Mouse (Mus musculus): ENCODE data around the gene Siah3. TPM values are rescaled to one million over a fixed set of nuclear protein-coding genes. Genes with fewer than 3 reads are reported as not detected.

The Siah3 gene
- polyA plus RNA-seq, 1 experiment from 2014 or later: 0.08 TPM

DNA sequence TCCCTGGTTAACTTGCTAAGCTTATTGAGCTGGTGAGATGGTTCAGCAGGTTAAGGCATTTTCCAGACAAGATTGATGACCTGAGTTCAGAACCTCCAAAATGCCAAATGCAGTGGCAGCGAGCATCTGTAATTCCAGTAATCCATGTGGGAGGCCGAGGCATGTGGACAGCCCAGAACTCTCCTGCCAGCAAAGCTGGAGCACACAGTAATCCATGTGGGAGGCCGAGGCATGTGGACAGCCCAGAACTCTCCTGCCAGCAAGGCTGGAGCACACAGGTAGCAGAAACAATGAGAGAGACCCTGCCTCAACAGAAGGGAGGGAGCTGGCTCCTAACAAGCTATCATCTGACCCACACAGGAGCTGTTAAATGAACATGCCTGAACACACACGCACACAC lies 13.2 kb downstream of the Siah3 start:
- Histone ChIP-seq H3K27me3 (no peaks in the 10 kb centered on the region), H3K4me2 (no peak overlapping the region), H3K36me3 (no peaks in the 10 kb centered on the region), H3K27ac (no peak overlapping the region), H3K9me3 (no peaks in the 10 kb centered on the region), H3K4me1 (replicated peaks) (no peaks in the 10 kb centered on the region), H3K4me3 (replicated peaks) (no peak overlapping the region), H3K9ac (replicated peaks) (no peak overlapping the region)
- no peak for ATAC-seq (ENCODE audit: insufficient number of reproducible peaks, insufficient read depth, low FRiP score, low TSS enrichment, low read depth)
- 71% methylated on average over 4 of the region's 4 CpGs for WGBS

DNA sequence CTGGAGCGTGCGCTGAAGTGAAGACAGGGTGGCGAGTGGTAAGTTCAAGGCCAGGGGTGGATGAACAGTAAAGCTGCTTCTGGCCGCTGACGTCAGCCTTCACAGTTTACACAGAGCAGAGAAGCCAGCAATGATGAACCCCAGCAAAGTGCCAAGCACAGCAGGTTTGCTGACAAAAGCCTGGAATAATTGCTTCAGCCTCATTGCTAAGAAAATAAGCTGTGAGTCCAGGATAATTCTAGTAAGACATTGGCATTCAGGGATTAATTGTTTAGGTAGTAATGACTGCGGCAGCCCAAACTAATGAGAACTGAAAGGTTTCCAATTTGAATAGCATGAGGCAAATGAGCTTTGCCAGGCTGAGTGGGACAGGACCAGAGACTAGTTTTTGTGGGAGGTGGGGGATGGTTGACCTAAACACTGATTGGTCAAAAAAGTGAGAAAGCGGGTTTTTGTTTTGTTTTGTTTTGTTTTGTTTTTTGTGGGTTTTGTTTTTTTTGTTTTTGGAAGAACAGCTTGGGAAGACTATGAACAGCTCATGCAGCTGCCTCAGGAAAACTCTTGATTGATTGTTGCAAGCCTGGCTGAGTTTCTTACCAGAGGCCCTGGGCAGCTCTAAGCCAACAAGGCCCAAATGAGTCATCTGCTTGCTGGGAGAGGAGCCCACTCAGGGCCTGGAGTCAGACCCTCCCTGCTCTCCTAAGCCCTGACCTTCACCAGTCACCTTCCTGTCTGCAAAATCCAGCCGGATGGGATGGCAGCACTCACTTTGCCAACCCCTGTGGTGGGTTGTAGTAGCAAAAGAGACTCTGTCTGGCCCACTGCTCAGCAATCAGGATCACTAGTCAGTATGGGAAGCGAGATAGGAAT lies 17.5 kb downstream of the Siah3 start:
- H3K9ac ChIP-seq (replicated peaks): no peak overlapping the region
- H3K27me3 ChIP-seq: no peaks in the 10 kb centered on the region
- no peak overlapping the region for H3K27ac ChIP-seq
- ATAC-seq (ENCODE audit: insufficient number of reproducible peaks, insufficient read depth, low FRiP score, low TSS enrichment, low read depth): no peak
- no peaks in the 10 kb centered on the region for H3K36me3 ChIP-seq
- no peaks in the 10 kb centered on the region for H3K4me1 ChIP-seq (replicated peaks)
- no peak overlapping the region for H3K4me3 ChIP-seq (replicated peaks)
- 77% methylated on average over 9 of the region's 9 CpGs for WGBS
- H3K9me3 ChIP-seq: no peaks in the 10 kb centered on the region
- H3K4me2 ChIP-seq: no peak overlapping the region

DNA sequence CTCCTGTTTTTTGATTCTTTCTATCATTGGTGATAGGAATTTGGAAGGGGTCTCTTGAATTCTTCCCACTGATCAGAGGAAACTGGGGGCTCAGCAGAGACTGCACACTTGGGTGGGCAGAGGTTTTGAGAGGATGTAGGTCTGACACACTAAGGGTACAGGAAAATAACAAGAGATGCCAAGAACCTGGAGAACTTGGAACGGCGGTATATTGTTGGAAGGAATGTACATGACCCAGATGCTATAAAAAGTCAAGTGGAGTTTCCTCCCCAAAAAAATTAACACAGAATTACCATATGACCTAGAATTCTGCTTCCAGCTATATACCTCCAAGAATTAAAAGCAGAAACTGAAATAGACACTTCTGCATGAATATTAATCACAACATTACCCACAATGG lies 20.1 kb downstream of the Siah3 start:
- no peaks in the 10 kb centered on the region for H3K9me3 ChIP-seq
- H3K27ac ChIP-seq: no peak overlapping the region
- no peak overlapping the region for H3K4me3 ChIP-seq (replicated peaks)
- no peaks in the 10 kb centered on the region for H3K4me1 ChIP-seq (replicated peaks)
- H3K36me3 ChIP-seq: no peaks in the 10 kb centered on the region
- H3K9ac ChIP-seq (replicated peaks): no peak overlapping the region
- 97% methylated on average over 2 of the region's 2 CpGs for WGBS
- ATAC-seq (ENCODE audit: insufficient number of reproducible peaks, insufficient read depth, low FRiP score, low TSS enrichment, low read depth): no peak
- no peak overlapping the region for H3K4me2 ChIP-seq
- no peaks in the 10 kb centered on the region for H3K27me3 ChIP-seq

DNA sequence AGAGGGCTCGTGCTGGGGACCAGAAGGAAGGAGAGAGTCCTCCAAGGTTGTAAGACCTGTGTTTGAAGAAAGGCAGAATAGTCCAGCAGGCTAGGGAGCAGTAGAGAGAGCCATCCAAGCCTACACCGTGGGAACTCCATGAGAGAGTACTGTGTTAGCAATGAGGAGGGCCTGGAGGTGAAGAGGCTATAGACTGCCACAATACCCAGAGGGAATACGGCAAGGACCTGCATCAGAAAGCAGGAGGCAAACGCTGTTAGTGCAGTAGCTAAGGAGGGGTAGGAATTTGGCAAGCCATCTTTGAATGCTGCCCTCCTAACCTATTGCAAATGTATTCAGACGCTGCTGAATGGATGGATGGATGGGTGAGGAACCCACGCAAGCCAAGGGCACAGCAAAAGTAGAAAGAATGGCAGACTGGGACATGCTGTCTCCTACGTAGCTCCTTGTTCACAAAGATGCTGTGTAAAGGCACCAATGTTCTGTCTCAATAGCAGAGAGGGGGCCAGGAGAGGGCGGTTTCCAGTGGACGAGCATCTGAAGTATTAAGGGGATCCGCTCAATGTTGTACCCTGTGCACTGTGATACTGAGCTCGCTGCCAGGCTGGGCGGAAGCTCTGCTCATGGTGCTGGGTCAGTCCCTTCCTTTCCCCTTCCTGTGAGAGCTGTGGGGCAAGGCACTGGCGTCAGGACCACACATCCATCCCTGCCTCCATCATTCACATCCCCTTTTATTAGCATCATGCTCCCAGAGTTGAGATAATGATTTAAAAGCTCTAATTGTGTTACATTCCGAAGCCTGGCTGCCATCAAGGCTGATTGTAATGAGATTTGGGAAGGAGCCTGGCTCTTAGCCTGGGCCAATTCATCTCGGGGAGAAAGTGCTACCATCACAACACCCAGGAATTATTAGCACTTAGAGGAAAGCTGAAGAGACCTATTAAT lies 26.7 kb downstream of the Siah3 start:
- Histone ChIP-seq H3K9me3 (0 out of 2 replicates have a peak, but pooled peaks cover 4% of the 10 kb centered on the region), H3K9ac (replicated peaks) (no peak overlapping the region), H3K4me3 (replicated peaks) (no peak overlapping the region), H3K27ac (no peak overlapping the region), H3K27me3 (no peaks in the 10 kb centered on the region), H3K4me2 (no peak overlapping the region), H3K36me3 (no peaks in the 10 kb centered on the region), H3K4me1 (replicated peaks) (no peaks in the 10 kb centered on the region)
- 72% methylated on average over 15 of the region's 15 CpGs for WGBS
- no peak for ATAC-seq (ENCODE audit: insufficient number of reproducible peaks, insufficient read depth, low FRiP score, low TSS enrichment, low read depth)

DNA sequence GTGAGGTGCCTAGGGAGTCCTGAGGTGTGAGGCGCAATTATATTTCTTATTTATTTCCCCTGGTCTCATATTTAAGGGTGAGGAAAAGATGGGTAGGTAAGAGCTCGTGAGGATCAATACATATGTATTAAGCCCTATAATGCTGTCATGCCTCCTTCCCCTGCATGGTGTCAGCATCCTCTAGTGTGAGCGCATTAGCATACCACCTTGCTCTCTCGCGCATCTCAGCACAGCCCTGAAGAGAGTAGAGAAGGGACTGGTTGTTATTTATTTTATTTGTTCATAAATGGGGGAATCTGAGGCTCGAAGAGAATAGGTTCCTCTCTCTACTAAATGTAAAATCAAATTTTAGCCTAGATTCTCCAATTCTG lies 27.4 kb downstream of the Siah3 start:
- H3K9ac ChIP-seq (replicated peaks): no peak overlapping the region
- 85% methylated on average over 6 of the region's 6 CpGs for WGBS
- no peak overlapping the region for H3K4me2 ChIP-seq
- no peak overlapping the region for H3K4me3 ChIP-seq (replicated peaks)
- 0 out of 2 replicates have a peak, but pooled peaks cover 4% of the 10 kb centered on the region for H3K9me3 ChIP-seq
- H3K36me3 ChIP-seq: no peaks in the 10 kb centered on the region
- H3K4me1 ChIP-seq (replicated peaks): no peaks in the 10 kb centered on the region
- no peak overlapping the region for H3K27ac ChIP-seq
- H3K27me3 ChIP-seq: no peaks in the 10 kb centered on the region
- no peak for ATAC-seq (ENCODE audit: insufficient number of reproducible peaks, insufficient read depth, low FRiP score, low TSS enrichment, low read depth)

DNA sequence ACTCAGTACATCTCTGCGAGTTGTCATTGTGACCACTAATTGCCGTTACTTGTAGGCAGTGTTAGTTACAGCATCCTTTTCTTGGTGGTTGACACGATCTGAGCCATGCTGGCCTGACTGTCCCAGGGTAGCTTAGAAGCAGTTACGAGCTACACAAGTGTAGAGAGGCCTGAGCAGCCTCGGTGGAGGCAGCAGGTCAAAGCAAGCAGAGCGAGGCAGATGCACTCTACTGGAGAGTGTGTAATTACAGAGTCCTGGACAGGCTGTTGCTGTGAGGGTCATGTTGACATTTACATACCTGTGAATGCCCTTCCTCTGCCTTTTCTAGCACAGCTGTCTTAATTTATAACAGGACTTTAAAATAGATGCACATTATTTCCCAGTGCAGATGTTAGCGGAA lies 32.1 kb downstream of the Siah3 start:
- ATAC-seq (ENCODE audit: insufficient number of reproducible peaks, insufficient read depth, low FRiP score, low TSS enrichment, low read depth): no peak
- 73% methylated on average over 7 of the region's 7 CpGs for WGBS
- no peak overlapping the region for H3K9ac ChIP-seq (replicated peaks)
- peaks cover 5% of the 10 kb centered on the region; the same call in 1 of the 2 replicates for H3K4me1 ChIP-seq (replicated peaks)
- H3K4me3 ChIP-seq (replicated peaks): no peak overlapping the region
- 0 out of 2 replicates have a peak, but pooled peaks cover 4% of the 10 kb centered on the region for H3K9me3 ChIP-seq
- H3K4me2 ChIP-seq: no peak overlapping the region
- no peak overlapping the region for H3K27ac ChIP-seq
- no peaks in the 10 kb centered on the region for H3K36me3 ChIP-seq
- H3K27me3 ChIP-seq: peaks cover 2% of the 10 kb centered on the region; the same call in 1 of the 2 replicates

DNA sequence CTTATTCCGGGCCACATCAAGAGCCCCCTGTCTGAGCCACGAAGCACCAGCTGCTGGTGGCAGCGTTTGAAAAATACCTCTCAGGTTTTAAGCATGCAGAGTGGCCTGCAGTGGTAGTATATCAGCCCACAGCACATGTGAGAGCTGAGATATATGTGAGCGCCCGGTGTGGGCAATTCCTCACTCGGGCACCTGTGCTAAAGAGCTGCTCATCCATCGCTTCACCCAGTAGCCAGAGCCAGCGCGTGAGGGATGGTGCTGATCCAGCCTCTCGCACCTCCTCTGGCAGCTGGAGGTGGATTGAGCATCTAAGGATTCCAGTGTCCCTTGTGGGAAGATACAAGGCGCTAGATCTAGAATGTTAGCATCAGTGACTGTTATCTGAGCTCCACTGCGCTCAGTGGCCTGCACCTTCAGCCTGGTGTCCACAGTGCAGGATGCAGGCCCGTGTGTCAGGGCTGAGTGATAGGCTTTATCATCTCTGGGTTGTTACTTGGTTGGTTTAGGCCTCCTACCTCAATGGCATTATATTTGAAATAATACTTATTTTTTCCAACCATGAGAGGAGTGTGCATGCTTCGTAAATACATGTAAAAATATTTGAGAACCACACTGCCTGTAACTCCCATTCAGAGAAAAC lies 37.9 kb downstream of the Siah3 start:
- H3K9me3 ChIP-seq: no peaks in the 10 kb centered on the region
- H3K4me2 ChIP-seq: no peak overlapping the region
- H3K27ac ChIP-seq: no peak overlapping the region
- H3K9ac ChIP-seq (replicated peaks): no peak overlapping the region
- H3K4me3 ChIP-seq (replicated peaks): no peak overlapping the region
- peaks cover 5% of the 10 kb centered on the region; the same call in 1 of the 2 replicates for H3K4me1 ChIP-seq (replicated peaks)
- 89% methylated on average over 14 of the region's 14 CpGs for WGBS
- H3K27me3 ChIP-seq: peaks cover 2% of the 10 kb centered on the region; the same call in 1 of the 2 replicates
- H3K36me3 ChIP-seq: no peaks in the 10 kb centered on the region
- no peak for ATAC-seq (ENCODE audit: insufficient number of reproducible peaks, insufficient read depth, low FRiP score, low TSS enrichment, low read depth)

DNA sequence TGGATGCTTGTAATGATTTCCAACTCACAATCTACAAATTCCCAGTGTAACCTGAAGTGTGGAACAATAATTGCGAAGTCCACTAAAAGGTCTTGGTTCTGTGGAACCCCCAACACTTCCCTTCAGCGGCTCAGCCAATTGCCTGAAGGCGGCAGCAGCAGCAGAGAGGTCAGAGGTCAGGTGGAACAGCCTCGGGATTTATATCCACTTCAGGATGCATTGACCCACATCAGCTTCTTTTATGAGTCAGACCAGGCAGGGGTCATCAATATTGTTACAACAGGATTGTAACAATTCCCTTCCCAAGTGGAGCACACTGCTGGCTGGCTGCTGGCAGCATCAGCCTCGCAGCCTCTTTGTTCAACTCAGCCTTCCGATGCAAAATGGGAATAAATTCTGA lies 39.1 kb downstream of the Siah3 start:
- Histone ChIP-seq H3K4me2 (no peak overlapping the region), H3K27ac (no peak overlapping the region), H3K9me3 (no peaks in the 10 kb centered on the region), H3K4me1 (replicated peaks) (peaks cover 5% of the 10 kb centered on the region; the same call in 1 of the 2 replicates), H3K9ac (replicated peaks) (no peak overlapping the region), H3K27me3 (peaks cover 2% of the 10 kb centered on the region; the same call in 1 of the 2 replicates), H3K36me3 (no peaks in the 10 kb centered on the region), H3K4me3 (replicated peaks) (no peak overlapping the region)
- no peak for ATAC-seq (ENCODE audit: insufficient number of reproducible peaks, insufficient read depth, low FRiP score, low TSS enrichment, low read depth)
- 31% methylated on average over 6 of the region's 6 CpGs for WGBS

DNA sequence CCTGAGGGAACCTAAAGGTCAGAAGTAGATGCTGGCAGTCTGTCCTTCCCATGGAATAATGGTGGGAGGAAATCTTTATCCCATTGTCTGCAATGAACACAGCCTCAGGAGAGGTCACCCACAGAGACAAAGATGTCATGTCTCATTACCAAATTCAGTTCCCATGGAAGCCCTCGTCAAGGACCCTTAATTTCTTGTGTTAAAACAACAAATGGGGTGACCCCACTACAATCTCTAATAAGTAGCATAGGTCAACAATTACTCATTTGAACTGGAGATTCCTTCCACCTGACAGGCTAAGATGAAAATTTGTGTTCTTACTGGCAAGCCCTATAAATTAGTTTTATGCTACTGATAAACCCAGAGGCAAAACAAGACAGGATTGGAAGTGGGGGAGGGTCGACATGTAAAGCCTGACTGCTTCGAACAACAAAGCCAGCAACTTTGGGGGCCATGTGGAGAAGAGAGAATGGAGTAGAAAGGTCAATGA lies 45.8 kb downstream of the Siah3 start:
- Histone ChIP-seq H3K27me3 (no peaks in the 10 kb centered on the region), H3K9me3 (no peaks in the 10 kb centered on the region), H3K4me1 (replicated peaks) (no peaks in the 10 kb centered on the region), H3K4me3 (replicated peaks) (no peak overlapping the region), H3K36me3 (no peaks in the 10 kb centered on the region), H3K9ac (replicated peaks) (no peak overlapping the region), H3K4me2 (no peak overlapping the region), H3K27ac (no peak overlapping the region)
- no peak for ATAC-seq (ENCODE audit: insufficient number of reproducible peaks, insufficient read depth, low FRiP score, low TSS enrichment, low read depth)
- WGBS: 44% methylated on average over 3 of the region's 3 CpGs

DNA sequence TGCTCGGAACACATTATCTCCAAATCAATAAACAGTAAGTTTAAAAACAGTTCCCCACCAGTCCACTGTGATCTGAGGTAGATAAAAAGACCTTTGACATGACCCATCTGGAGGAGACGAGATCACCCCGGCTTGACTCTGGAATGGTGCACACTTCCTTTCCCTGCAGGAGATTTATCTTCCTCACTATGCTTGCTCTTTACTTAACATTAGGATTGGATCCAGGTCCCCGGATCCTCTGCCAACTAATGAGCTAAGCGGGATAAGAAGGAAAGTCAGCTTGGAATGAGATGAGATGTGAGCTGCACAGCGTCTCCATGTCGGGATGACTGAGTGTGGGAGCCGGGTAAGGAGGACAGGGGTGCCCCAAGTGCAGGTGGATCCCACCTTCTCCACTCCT lies 46.7 kb downstream of the Siah3 start:
- ATAC-seq (ENCODE audit: insufficient number of reproducible peaks, insufficient read depth, low FRiP score, low TSS enrichment, low read depth): no peak
- no peak overlapping the region for H3K4me2 ChIP-seq
- WGBS: 69% methylated on average over 8 of the region's 8 CpGs

DNA sequence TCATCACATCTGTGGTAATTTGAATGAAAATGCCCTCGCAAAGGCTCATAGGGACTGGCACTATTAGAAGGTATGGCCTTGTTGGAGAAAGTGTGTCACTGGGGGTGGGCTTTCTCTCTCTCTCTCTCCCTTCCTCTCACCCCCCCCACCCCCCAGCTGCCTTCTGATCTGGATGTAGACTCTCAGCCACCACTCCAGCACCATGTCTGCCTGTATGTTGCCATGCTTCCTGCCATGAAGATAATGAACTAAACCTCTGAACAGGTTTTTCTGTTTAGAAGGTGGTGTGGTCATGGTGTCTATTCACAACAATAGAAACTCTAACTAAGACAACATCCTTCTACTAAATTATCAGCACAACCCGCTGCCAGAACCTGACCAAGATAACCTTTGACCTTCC lies 48.5 kb downstream of the Siah3 start:
- Histone ChIP-seq H3K4me1 (replicated peaks) (no peaks in the 10 kb centered on the region), H3K36me3 (no peaks in the 10 kb centered on the region), H3K4me2 (no peak overlapping the region), H3K9me3 (no peaks in the 10 kb centered on the region), H3K27me3 (no peaks in the 10 kb centered on the region), H3K4me3 (replicated peaks) (no peak overlapping the region), H3K9ac (replicated peaks) (no peak overlapping the region), H3K27ac (no peak overlapping the region)
- ATAC-seq (ENCODE audit: insufficient number of reproducible peaks, insufficient read depth, low FRiP score, low TSS enrichment, low read depth): no peak
- WGBS: 58% methylated on average over 2 of the region's 2 CpGs

More for the DNA sequence above, 46.7 kb downstream of the Siah3 start:
- Histone ChIP-seq H3K9ac (replicated peaks) (no peak overlapping the region), H3K27me3 (no peaks in the 10 kb centered on the region), H3K4me3 (replicated peaks) (no peak overlapping the region), H3K27ac (no peak overlapping the region), H3K9me3 (no peaks in the 10 kb centered on the region), H3K4me1 (replicated peaks) (no peaks in the 10 kb centered on the region), H3K36me3 (no peaks in the 10 kb centered on the region)

Data from limb, embryonic 12.5 days (tissue).